Mouse (Mus musculus) monocyte, adult 59 days (primary cell): ENCODE measurements around the gene Cyp2g1. TPM values are rescaled to one million over a fixed set of nuclear protein-coding genes. Genes with fewer than 3 reads are reported as not detected.

Source experiments
- total RNA-seq, 2 experiments: library from RNA; stranded (reverse); gene quantifications; one replicate each; pipeline ENCODE4 v1.2.4; 2023

Cyp2g1 gene
- not detected for total RNA-seq

GRCm38 (mm10) chr7:26808592-26808991 is at the start of gene Cyp2g1:
TSS of gene Cyp2g1 (plus strand) at chr7:26808892.

GRCm38 (mm10) chr7:26835059-26835458 is 26.4 kb downstream of the Cyp2g1 start, which contains the start of gene Cyp2a5:
TSS of gene Cyp2a5 (plus strand) at chr7:26835305.

Other genes with a start within 250 kb of the Cyp2g1 start
- not detected for gene Vmn1r185, start 190.4 kb upstream of the Cyp2g1 start, total RNA-seq
- not detected for gene Cyp2b23, start 122.5 kb upstream of the Cyp2g1 start, total RNA-seq
- not detected for gene Cyp2b19, start 51.8 kb upstream of the Cyp2g1 start, total RNA-seq
- gene Cyp2a5, start 26.4 kb downstream of the Cyp2g1 start, total RNA-seq = not detected
- not detected for gene Cyp2a22, start 130.5 kb downstream of the Cyp2g1 start, total RNA-seq
- gene Cyp2a12, start 220.2 kb downstream of the Cyp2g1 start, total RNA-seq = not detected